Mouse (Mus musculus): ENCODE results near the gene Zmynd8.
A peak's percentile ranks its signal among the peaks of the same experiment; 100 is the strongest.
"Not testable (repeated sequence)": the region's sequence is repeated elsewhere in the genome, so short reads cannot be mapped to it uniquely, and the experiment has no call there.

Zmynd8 gene

GRCm38 (mm10) chr2:165808179-165808975, 90.4 kb downstream of the Zmynd8 start:
- no peak for DNase-seq (ENCODE audit: low spot score)

- DNase-seq (ENCODE audit: low spot score) = not testable (repeated sequence)
These were observed 98.6 kb downstream of the Zmynd8 start for GRCm38 (mm10) chr2:165800174-165800573.

DNA sequence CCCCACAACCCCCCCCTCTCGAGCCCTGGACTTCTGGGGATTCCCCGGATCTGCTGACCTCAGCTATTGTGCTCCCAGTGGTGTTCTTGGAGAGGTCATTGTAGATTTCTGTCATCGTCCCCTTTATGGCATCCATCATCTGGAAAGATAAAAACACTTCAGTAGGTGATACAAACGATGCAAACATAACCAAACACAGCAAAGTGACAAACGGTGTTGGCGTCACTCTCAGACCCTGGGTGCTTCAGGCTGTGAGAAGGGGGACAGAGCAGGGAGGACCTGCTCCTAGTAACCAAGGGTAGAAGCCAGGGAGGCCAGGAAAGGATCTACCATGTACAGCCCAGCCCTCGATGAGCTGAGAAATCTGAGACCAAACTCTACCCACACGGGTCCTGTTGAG, 100.9 kb downstream of the Zmynd8 start:
- no peak for DNase-seq (ENCODE audit: low spot score)

DNA sequence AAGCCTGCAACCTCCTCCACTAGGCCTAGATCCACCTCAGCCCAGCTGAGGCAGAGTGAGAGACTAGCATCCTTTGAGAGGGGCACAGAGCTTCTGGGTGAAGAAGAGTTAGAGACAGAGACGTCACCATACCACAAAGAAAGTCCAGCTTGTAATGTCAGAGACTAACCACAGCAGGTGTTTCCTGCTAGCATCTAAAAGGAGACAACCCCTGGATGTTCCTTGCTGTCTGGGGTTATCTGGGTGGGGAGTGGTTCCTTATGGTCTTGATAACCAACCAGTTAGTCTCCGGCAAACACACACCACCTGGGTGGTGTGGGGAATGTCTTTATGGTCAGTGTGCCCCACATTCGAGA, 105.6 kb downstream of the Zmynd8 start:
- DNase-seq (ENCODE audit: low spot score) = no peak

GRCm38 (mm10) chr2:165792431-165793282, 106.2 kb downstream of the Zmynd8 start:
- no peak for DNase-seq (ENCODE audit: low spot score)

DNA sequence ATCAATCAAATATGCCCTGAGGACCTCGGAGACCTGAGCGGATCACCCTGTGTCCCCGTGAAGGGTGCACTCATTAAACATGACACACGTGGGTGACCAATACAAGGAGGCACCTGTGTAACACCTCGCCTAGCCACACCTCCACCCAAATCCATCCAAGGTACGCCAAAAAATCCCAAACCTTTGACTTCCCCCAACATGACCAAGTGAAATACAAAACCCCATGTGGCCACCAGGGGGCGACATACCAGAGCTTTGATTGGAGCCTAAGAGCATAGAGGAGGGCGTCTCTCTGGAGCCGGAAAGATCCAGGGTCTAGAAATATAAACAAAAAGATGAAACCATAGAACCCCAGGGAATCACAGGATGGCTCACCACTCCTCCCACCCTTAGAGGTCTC, 107.2 kb downstream of the Zmynd8 start:
- no peak for DNase-seq (ENCODE audit: low spot score)

- no peak for DNase-seq (ENCODE audit: low spot score)
These were observed 107.8 kb downstream of the Zmynd8 start for GRCm38 (mm10) chr2:165791026-165791425.

DNA sequence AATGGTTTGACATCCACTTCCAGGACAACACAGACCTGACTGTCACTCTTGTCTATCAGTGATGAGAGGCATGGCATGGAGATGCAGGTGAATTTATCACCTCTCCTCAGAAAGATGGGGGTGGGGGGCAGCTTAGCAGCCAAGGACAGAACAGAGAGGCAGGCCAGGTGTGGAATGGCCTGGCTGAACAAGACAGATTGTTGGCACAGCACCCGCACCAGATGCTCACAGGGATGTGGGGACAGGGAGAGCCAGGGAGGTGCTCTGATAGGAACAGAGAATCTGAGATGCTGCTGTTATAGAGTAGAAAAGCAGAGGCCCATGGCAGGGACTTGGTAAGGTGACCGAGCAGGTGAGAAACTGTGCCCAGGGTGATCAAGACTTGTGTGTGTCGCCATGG, 109.1 kb downstream of the Zmynd8 start:
- DNase-seq (ENCODE audit: low spot score) = no peak

GRCm38 (mm10) chr2:165788796-165789195, 110.0 kb downstream of the Zmynd8 start:
- DNase-seq (ENCODE audit: low spot score) = no peak

- peak; percentile 40 for DNase-seq (ENCODE audit: low spot score)
These were observed 110.8 kb downstream of the Zmynd8 start for GRCm38 (mm10) chr2:165788005-165788404.

GRCm38 (mm10) chr2:165786467-165786866, 112.3 kb downstream of the Zmynd8 start:
- DNase-seq (ENCODE audit: low spot score) = no peak

DNA sequence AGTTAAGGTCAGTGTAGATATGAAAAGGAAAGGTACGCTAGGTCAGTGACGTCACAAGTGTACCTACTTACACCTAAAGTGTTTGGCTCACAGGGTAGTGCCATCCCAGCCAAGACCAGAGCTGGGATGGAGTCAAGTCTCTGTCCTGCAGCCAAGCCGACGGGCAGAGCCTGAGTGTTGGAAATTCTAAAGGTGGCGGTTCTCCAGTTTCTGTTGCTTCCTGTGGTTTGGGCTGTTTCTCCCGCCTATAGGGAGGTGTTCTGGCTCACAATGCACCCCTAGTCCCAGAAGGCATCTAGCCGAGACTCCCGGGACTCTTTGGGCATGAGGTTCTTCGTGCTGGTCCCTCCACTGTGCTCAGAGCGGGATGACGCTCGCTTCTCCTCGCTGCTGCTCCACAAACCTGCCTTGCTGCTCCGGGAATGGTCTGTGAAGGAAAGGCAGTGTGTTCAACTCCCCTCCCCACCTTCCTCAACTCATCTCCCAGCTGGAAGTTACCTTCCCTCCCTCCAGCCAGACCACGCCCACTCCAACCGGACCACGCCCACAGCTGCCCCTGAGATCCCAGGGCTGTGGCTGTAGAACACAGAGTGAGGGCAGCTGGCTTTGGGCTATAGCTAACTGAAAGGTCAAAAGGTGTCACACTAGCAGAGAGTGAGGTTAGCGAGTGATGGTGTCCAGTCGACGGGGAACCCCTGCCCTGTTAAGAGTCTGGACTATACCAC, 113.3 kb downstream of the Zmynd8 start:
- no peak for DNase-seq (ENCODE audit: low spot score)

- peak; percentile 65 for DNase-seq (ENCODE audit: low spot score)
These were observed 116.5 kb downstream of the Zmynd8 start for GRCm38 (mm10) chr2:165782324-165782723.

GRCm38 (mm10) chr2:165778927-165779326, 119.9 kb downstream of the Zmynd8 start:
- peak; percentile 86 for DNase-seq (ENCODE audit: low spot score)

DNA sequence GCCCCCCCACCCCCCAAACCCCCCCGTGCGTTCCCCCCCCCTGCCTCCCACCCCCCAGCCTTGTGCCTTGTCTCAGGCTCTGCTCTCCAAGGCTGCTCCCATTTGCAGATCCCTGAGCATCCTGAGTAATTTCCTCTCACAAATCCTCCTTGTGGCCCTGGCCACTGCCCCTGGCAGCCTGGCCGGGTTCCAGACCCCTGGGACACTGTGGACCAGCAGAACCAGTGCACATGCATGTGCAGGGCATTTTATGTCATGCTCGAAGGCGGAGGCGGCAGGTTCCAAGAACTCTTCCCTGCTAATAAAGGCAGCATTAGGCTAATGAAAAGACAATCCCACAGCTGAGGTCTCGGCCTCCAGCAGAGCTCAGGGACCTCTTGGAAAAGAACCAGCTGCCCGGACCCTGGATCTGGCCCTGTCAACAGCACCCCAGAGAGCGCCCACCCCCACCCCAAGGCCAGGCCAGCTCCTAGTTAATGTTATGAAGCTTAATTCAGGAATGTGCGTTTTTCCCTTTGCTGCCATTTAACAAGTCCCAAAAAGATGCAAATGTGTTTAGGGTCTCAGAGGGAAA, 129.4 kb downstream of the Zmynd8 start:
- DNase-seq (ENCODE audit: low spot score) = no peak

- no peak for DNase-seq (ENCODE audit: low spot score)
These were observed 129.9 kb downstream of the Zmynd8 start for GRCm38 (mm10) chr2:165768805-165769358.

DNA sequence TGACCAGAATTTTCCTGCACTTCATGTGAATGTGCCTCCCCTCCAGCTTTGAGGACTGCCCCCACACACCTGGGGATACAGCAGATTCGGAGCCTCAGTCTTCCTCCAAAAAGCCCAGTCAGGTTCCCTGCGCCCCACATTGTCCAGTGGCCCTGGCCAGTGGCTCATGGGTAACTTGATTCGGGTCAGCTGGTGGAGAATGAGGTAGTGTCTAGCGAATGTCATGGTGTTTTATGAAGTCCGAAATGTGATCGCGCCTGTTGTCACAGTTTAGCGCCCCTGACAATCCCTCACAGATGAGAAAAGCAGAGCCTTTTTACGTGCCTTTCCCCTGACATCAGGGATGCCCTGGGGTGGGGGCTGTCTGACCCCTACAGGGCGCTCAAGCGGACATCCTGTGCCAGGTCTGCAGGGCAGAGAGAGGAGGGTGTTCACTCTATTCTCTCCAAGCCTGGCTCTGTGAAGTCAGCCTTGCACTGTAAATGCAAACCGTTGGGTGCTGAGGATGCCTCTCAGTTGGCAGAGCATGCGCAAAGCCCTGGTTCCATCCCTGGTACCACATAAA, 139.3 kb downstream of the Zmynd8 start:
- DNase-seq (ENCODE audit: low spot score) = no peak

GRCm38 (mm10) chr2:165758534-165758933, 140.3 kb downstream of the Zmynd8 start:
- DNase-seq (ENCODE audit: low spot score) = no peak

- no peak for DNase-seq (ENCODE audit: low spot score)
These were observed 141.0 kb downstream of the Zmynd8 start for GRCm38 (mm10) chr2:165757799-165758198.

DNA sequence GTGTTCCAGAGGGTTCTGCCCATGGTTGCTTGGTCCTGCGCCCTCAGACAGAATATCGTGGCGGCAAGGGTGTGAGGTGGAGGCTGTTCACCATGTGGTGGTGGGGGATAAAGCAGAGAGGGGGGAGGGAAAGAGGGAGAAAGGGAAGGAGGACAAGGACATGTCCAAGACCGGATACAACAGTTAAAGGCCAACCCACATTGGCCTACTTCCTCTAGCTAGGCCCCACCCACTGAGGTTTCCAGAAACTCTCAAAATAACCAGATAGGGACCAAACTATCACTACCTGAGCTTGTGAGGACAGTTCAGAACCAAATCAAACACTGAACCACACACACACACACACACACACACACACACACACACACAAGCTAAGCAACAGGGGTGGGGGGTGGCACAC, 146.1 kb downstream of the Zmynd8 start:
- no peak for DNase-seq (ENCODE audit: low spot score)

DNA sequence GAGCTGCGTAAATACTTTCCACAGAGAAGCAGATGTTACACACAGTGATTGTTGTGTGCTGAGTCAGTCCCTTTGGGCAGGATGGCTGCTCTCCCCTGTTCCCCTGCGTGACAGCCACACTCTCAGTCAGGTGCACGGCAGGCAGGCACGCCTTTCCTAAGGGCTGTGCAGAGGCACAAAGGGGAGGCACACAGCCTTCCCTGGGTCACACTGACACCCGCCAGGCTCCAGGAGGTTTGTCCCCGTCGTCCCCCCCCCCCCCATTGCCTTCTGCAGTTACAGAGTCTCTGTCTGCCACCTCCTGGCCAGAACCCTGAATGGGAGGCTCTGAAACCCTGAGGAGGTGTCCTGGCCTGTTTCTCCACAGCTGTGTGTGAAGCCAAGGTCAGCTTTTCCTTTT, 147.7 kb downstream of the Zmynd8 start:
- no peak for DNase-seq (ENCODE audit: low spot score)

DNA sequence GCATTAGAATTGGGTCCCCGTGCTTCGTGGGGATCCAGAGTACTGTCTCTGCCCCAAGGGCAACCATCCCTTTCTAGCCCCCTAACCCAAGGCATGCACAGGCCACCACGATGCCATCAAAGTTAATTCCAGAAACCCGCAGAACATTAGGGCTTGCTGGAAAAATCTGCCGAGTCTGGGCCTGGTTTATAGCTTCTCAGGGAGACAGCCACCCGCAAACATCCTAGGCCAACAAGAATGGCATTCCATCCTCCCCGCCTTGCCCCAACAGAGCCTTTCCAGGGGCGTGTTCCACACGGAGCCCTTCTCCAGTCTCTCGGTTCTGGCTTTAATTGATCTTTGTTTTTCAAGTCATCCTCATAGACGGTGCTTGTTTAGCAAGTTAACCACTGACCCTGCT, 150.4 kb downstream of the Zmynd8 start:
- DNase-seq (ENCODE audit: low spot score) = no peak

All from layer of hippocampus, adult 9-10 months (tissue).